Mouse (Mus musculus) heart, adult 18-20 months (tissue): ENCODE results near the gene Gm42417. TPM values are rescaled to one million over a fixed set of nuclear protein-coding genes. Genes with fewer than 3 reads are reported as not detected.
"Not testable (repeated sequence)": the region's sequence is repeated elsewhere in the genome, so short reads cannot be mapped to it uniquely, and the experiment has no call there.

ENCODE experiments used
- DNase-seq, 2 experiments: peaks; one replicate each; pipeline ENCODE4 v3.0.0; 2021 to 2022; ENCODE audit warnings: mixed read lengths in 1 of 2
- total RNA-seq, 2 experiments: library from RNA; stranded (reverse); gene quantifications; 2 replicates each; pipeline ENCODE4 v1.2.3; 2021

Gm42417 gene
- total RNA-seq, 2 experiments from 2014 or later, result 174 to 267 TPM

- no peak for DNase-seq
Observed at GRCm38 (mm10) chr1:36545845-36546600, 6.8 kb upstream of the Gm42417 start.

GRCm38 (mm10) chr1:36545382-36545781 lies 6.2 kb upstream of the Gm42417 start:
- no peak for DNase-seq

- no peak for DNase-seq
Observed at GRCm38 (mm10) chr1:36542925-36543324, 3.7 kb upstream of the Gm42417 start.

DNA sequence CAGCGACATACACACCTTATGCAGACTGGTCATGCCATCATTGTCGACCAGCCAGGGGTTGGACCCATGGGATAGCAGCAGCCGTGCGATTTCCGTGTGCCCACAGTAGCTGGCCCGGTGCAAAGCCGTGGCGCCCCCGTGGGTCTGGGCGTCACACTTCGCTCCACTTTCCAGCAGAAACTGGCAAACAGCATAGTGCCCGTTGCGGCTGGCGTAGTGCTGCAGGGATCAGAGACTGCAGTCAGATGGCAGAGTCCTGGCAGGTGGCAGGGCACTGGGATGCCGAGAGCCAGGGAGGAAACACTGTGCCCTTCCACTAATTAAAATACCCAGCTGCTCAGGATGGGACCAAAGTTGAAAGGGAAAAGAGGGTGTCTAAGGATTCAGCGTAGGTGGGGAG lies 2.6 kb upstream of the Gm42417 start:
- DNase-seq, result no peak

DNA sequence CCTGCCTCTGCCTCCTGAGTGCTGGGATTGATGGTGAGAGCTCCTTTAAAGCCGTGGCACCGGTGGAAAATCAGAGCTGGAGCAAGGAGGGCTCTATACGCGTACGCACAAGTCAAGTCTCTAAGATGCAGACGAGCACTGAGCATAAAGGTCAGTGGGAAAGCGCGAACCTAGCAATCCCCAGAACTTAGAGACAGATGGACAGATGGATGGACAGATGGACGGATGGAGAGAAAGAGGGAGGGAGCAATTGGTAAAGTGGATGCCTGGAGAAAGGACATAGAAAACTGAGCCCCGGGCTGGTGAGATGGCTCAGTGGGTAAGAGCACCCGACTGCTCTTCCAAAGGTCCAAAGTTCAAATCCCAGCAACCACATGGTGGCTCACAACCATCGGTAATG lies 1.6 kb upstream of the Gm42417 start:
- DNase-seq, result no peak

DNA sequence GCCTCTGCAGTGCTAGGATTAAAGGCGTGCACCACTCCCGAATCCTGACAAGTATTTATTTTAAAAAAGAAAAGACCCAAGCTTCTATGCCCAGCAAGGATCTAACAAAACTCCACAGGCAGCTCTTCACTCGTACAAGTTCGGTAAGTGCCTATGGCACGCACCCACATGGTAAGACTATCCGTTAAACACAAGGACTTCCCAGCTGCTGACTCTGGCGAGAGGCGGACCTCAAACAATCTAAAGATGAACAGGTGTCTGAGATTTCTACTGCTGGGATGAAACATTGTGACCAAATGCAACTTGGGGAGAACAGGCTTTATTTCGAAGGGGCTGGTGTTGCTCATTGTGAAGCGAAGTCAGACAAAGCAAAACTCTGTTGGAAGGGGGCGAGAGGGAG lies 903 bp upstream of the Gm42417 start:
- no peak for DNase-seq

- no peak for DNase-seq
Observed at GRCm38 (mm10) chr1:36538727-36539126, 502 bp downstream of the Gm42417 start.

DNA sequence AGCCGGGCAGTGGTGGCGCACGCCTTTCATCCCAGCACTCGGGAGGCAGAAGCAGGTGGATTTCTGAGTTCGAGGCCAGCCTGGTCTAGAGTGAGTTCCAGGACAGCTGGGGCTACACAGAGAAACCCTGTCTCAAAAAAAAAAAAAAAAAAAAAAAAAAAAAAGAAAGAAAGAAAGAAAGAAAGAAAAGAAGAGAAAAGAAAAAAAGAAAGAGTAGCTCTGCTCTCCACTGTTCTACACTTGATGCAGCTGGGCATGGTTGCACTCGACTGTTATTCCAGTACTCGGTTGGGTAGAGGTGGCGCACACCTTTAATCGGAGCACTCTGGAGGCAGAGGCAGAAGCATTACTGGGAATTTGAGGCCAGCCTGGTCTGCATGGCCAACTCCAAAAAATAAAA lies 2.4 kb downstream of the Gm42417 start, which contains the start of gene Ankrd23:
Ankrd23 (minus strand) TSS at position 101 of the 400 bp plus-strand sequence.
- DNase-seq, result not testable (repeated sequence)

GRCm38 (mm10) chr1:36536397-36536728 lies 2.9 kb downstream of the Gm42417 start:
- DNase-seq, result no peak

- peak; percentile 84 to 86 for DNase-seq
Observed at GRCm38 (mm10) chr1:36535477-36536396, 3.5 kb downstream of the Gm42417 start.

DNA sequence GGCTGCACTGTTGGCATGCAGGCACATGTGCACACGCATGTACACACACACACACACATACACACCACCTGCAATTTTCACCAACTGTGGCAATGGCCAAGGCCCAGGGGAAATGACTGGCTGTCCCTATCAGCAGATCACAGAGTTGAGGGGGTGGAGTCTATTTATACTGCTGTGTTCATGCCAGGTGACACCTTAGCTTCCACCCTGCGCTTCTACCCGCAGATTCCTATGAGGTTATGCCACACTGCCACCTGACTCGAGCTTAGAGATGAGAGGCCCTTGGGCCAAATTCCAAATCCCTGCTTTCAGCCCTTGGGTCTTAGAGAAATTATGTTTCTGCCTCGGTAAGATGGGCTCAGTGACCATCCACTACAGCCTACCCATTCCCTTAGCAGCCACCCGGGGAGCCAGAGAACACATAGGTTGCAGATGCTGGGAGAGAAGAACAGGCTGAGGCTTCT lies 4.6 kb downstream of the Gm42417 start:
- peak in 1 of 2 experiments; percentile 62 for DNase-seq

GRCm38 (mm10) chr1:36533546-36533945 lies 5.7 kb downstream of the Gm42417 start:
- DNase-seq, result no peak

GRCm38 (mm10) chr1:36531461-36531860 lies 7.8 kb downstream of the Gm42417 start:
- peak in 1 of 2 experiments; percentile 51 for DNase-seq

- DNase-seq, result no peak
Observed at GRCm38 (mm10) chr1:36530962-36531361, 8.3 kb downstream of the Gm42417 start.

GRCm38 (mm10) chr1:36530485-36530884 lies 8.7 kb downstream of the Gm42417 start:
- DNase-seq, result no peak

GRCm38 (mm10) chr1:36529875-36530274 lies 9.4 kb downstream of the Gm42417 start:
- DNase-seq, result no peak

DNA sequence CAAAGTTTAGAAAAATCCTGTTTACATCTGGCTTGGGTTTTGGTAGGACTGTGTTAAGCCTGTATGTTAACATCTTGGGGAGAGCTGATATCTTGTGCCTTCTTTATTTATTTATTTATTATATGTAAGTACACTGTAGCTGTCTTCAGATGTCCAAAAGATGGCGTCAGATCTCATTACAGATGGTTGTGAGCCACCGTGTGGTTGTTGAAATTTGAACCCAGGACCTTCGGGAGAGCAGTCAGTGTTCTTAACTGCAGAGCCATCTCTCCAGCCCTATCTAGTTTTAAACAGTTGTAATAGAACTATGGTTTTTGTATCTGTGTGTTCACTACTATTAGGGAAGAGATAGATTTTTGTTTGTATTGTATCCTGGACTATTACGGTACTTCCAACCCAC lies 10.0 kb downstream of the Gm42417 start:
- no peak for DNase-seq

- no peak for DNase-seq
Observed at GRCm38 (mm10) chr1:36528351-36528750, 10.9 kb downstream of the Gm42417 start.

GRCm38 (mm10) chr1:36526903-36527302 lies 12.3 kb downstream of the Gm42417 start:
- no peak for DNase-seq

- no peak for DNase-seq
Observed at GRCm38 (mm10) chr1:36525774-36526173, 13.5 kb downstream of the Gm42417 start.

DNA sequence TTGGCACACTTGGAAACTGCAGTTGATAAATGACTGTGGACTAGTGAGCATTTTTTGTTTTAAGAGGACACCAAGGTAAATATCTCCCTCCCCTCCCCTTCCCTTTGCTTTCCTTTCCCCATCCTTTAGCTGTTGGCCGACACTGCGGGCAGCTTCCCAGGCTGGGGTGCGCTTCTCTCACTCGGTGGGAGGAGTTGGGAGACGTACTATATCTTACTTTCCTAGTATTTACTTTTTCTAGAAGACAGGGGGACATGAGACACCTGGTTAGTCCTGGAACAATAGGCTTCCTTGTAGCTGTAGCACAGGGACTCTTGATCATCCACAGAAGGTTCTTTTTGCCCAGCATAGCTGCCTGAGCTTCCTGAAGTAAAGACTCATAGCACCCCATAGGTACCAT lies 15.2 kb downstream of the Gm42417 start:
- DNase-seq, result no peak

GRCm38 (mm10) chr1:36523332-36524013 lies 15.8 kb downstream of the Gm42417 start:
- peak in 1 of 2 experiments; percentile 40 for DNase-seq

- no peak for DNase-seq
Observed at GRCm38 (mm10) chr1:36522210-36522609, 17.0 kb downstream of the Gm42417 start.
